Mouse (Mus musculus): ENCODE data around the gene Gm9821. TPM values are rescaled to one million over a fixed set of nuclear protein-coding genes. Genes with fewer than 3 reads are reported as not detected.

Gm9821 gene
- polyA plus RNA-seq, 1 experiment from 2014 or later = 0.37 TPM

DNA sequence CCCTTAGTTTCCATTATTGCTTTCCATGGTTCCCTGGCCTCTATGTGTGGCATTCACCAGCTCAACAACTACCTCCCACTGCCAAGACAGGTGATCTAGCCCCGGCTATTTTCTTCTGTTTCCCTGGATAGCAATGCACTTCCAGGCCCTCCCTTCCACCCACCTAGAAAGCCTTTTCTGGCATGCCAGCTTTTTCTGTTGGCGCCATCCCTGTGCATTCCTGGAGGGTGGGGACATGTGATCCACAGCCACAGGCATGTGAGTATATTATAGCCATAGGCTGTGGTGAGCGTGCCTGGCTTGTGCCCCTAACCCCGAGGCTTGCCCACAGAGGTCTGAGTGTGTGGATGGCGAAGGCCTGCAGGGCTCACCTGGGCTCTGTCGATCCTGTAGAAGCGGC lies 9.3 kb upstream of the Gm9821 start:
- no peak overlapping the region for H3K9ac ChIP-seq (replicated peaks)
- peaks cover 60% of the 10 kb centered on the region for H3K36me3 ChIP-seq
- no peaks in the 10 kb centered on the region for H3K27me3 ChIP-seq
- H3K9me3 ChIP-seq = no peaks in the 10 kb centered on the region
- no peak for ATAC-seq (ENCODE audit: low FRiP score, low read depth)
- no peak overlapping the region; the same call in 1 of the 2 replicates for H3K27ac ChIP-seq (replicated peaks)
- no peak overlapping the region for H3K4me3 ChIP-seq
- peaks cover 21% of the 10 kb centered on the region for H3K4me1 ChIP-seq
- WGBS = 90% methylated on average over 7 of the region's 7 CpGs
- no peak overlapping the region for H3K4me2 ChIP-seq (replicated peaks)

DNA sequence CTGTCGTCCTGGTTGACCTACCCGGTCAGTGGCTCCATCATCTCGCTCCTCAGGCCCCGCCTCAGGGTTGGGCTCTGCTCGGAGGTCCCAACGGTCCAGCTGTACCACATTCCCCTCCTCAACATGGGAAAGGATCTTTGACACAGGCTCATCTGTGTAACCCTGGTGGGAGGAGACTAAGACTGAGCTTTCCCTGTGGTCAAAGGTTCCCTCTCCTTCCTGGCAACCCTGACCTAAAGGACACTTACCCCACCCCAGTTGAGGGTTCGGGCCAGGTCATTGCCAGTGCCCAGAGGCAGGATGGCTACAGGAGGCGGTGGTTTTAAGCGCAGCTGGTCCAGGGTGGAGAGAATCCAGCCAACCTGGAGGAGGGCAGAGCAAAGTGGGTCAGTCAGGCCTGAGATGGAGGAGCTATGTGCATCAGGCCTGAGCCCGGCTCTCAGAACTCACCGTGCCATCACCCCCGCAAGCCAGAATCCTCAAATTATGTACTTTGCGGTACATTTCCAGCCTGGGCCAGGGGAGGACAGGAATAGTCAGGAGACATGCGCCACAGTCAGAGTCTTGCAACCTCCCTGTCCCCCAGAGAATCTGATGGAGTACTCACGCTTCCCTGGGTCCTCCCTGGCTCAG lies 6.1 kb upstream of the Gm9821 start:
- Histone ChIP-seq H3K4me3 (no peak overlapping the region), H3K9me3 (no peaks in the 10 kb centered on the region), H3K4me1 (peaks cover 5% of the 10 kb centered on the region), H3K27ac (replicated peaks) (no peak overlapping the region), H3K36me3 (peaks cover 60% of the 10 kb centered on the region), H3K9ac (replicated peaks) (no peak overlapping the region; the same call in 1 of the 2 replicates), H3K4me2 (replicated peaks) (no peak overlapping the region), H3K27me3 (no peaks in the 10 kb centered on the region)
- ATAC-seq (ENCODE audit: low FRiP score, low read depth) = no peak
- WGBS = 76% methylated on average over 15 of the region's 15 CpGs

- peaks cover 31% of the 10 kb centered on the region for H3K36me3 ChIP-seq
Observed at GRCm38 (mm10) chr2:91942356-91942755, 3.1 kb upstream of the Gm9821 start.

GRCm38 (mm10) chr2:91944170-91944950 lies 1.1 kb upstream of the Gm9821 start:
- peak; percentile 66 for ATAC-seq (ENCODE audit: low FRiP score, low read depth)
- 49% methylated on average over 13 of the region's 13 CpGs for WGBS
- peaks cover 33% of the 10 kb centered on the region for H3K4me1 ChIP-seq

More at GRCm38 (mm10) chr2:91942356-91942755, 3.1 kb upstream of the Gm9821 start:
- no peaks in the 10 kb centered on the region; the same call in 1 of the 2 replicates for H3K27me3 ChIP-seq
- H3K27ac ChIP-seq (replicated peaks) = no peak overlapping the region
- no peak for ATAC-seq (ENCODE audit: low FRiP score, low read depth)
- H3K4me3 ChIP-seq = no peak overlapping the region
- H3K4me2 ChIP-seq (replicated peaks) = no peak overlapping the region
- H3K4me1 ChIP-seq = peaks cover 15% of the 10 kb centered on the region
- H3K9ac ChIP-seq (replicated peaks) = no peak overlapping the region
- 81% methylated on average over 6 of the region's 6 CpGs for WGBS
- no peaks in the 10 kb centered on the region for H3K9me3 ChIP-seq

DNA sequence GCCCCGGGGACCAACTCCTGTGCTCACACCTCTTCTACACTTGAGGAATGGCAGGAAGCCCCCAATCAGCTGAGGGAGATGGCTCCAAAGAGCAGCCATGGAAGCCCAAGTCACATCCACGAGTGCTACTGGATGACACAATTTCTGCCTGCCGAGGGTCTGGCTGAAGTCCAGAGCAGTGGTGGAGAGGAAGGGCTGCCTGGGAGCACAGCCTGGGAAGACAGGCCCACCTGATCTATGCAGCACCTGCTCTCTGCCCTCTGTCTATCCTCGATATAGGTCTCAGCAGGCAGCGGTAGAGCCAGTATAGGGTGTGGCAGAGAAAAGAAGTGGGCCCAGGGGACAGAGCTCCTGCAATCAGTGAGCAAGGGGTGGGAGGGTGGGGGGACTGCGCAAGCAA lies 1.3 kb downstream of the Gm9821 start:
- Histone ChIP-seq H3K9me3 (no peaks in the 10 kb centered on the region), H3K4me1 (peaks cover 47% of the 10 kb centered on the region), H3K27me3 (no peaks in the 10 kb centered on the region; the same call in 1 of the 2 replicates), H3K4me2 (replicated peaks) (no peak overlapping the region), H3K36me3 (no peaks in the 10 kb centered on the region), H3K27ac (replicated peaks) (no peak overlapping the region), H3K9ac (replicated peaks) (no peak overlapping the region), H3K4me3 (no peak overlapping the region)
- no peak for ATAC-seq (ENCODE audit: low FRiP score, low read depth)
- 79% methylated on average over 6 of the region's 6 CpGs for WGBS

More at GRCm38 (mm10) chr2:91944170-91944950, 1.1 kb upstream of the Gm9821 start:
- Histone ChIP-seq H3K36me3 (peaks cover 11% of the 10 kb centered on the region; the same call in 1 of the 2 replicates), H3K9ac (replicated peaks) (no peak overlapping the region), H3K4me3 (no peak overlapping the region), H3K27ac (replicated peaks) (no peak overlapping the region), H3K9me3 (no peaks in the 10 kb centered on the region), H3K4me2 (replicated peaks) (no peak overlapping the region), H3K27me3 (no peaks in the 10 kb centered on the region; the same call in 1 of the 2 replicates)

DNA sequence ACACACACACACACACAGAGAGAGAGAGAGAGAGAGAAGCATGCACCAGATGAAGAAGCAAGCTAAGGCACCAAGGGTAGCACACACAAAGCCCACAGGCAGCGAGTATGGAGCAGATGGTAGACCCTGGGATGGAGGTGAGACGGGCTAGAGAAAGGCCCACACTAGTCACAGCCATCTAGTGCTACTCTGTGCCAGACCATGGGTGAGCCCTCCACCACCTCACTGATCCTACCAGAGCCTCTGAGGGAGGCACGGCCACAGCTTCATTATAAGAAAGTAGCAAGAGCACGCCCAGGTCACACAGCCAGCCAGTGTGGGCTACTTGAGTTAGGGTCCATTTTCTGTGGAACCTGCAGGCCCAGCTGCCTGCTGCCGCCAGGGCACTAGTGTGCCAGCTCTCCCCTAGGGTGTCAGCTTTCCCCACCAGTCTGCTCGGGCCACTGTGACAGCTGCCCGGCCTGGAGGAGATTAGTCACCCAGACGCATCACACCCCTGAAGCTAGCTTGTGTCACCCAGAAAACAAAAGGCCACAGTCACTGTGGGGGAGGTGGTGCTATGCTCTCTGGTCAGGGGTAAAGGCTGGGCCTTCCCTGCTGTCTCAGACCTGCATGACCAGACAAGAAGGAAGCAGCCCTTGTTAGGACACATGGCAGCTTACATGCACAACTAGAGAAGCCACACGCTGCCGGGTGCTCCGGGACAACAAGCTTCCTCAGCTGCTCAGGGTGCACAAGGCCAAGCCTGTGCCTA lies 2.1 kb downstream of the Gm9821 start:
- Histone ChIP-seq H3K36me3 (no peaks in the 10 kb centered on the region), H3K27me3 (no peaks in the 10 kb centered on the region; the same call in 1 of the 2 replicates), H3K27ac (replicated peaks) (peak overlapping the region; percentile 27), H3K4me1 (peaks cover 47% of the 10 kb centered on the region), H3K4me3 (no peak overlapping the region), H3K9me3 (no peaks in the 10 kb centered on the region), H3K4me2 (replicated peaks) (no peak overlapping the region), H3K9ac (replicated peaks) (no peak overlapping the region)
- no peak for ATAC-seq (ENCODE audit: low FRiP score, low read depth)
- 51% methylated on average over 11 of the region's 11 CpGs for WGBS

DNA sequence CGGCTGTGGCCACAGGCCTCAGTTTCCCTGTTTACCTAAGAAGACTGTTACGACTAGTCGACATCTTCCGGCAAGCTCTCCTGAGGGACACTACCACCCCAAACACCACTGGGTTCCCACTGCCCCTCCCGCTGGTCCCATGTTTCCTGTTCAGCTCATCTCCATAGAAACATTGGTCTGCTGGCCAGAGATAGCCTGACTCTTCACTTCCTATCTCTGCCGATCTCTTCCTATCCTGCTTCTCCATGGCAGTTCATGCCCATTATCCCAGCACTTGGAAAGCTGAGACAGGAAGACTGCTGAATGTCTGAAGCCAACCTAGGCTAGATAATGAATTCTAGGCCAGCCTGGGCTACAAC lies 2.6 kb downstream of the Gm9821 start:
- Histone ChIP-seq H3K27ac (replicated peaks) (peak overlapping the region; percentile 27), H3K27me3 (no peaks in the 10 kb centered on the region; the same call in 1 of the 2 replicates), H3K36me3 (no peaks in the 10 kb centered on the region), H3K9me3 (no peaks in the 10 kb centered on the region), H3K9ac (replicated peaks) (no peak overlapping the region), H3K4me2 (replicated peaks) (no peak overlapping the region), H3K4me3 (no peak overlapping the region), H3K4me1 (peaks cover 47% of the 10 kb centered on the region)
- no peak for ATAC-seq (ENCODE audit: low FRiP score, low read depth)
- WGBS = 73% methylated on average over 6 of the region's 6 CpGs

- Histone ChIP-seq H3K4me1 (peaks cover 47% of the 10 kb centered on the region), H3K27ac (replicated peaks) (0 out of 2 replicates have a peak overlapping the region, but pooled peaks have one; percentile 10), H3K36me3 (no peaks in the 10 kb centered on the region), H3K4me3 (no peak overlapping the region), H3K27me3 (no peaks in the 10 kb centered on the region; the same call in 1 of the 2 replicates), H3K9me3 (no peaks in the 10 kb centered on the region), H3K4me2 (replicated peaks) (no peak overlapping the region), H3K9ac (replicated peaks) (no peak overlapping the region)
- ATAC-seq (ENCODE audit: low FRiP score, low read depth) = no peak
- WGBS = 81% methylated on average over 3 of the region's 3 CpGs
Observed at GRCm38 (mm10) chr2:91948792-91949241, 3.3 kb downstream of the Gm9821 start.

- ATAC-seq (ENCODE audit: low FRiP score, low read depth) = peak; percentile 45
- Histone ChIP-seq H3K27me3 (no peaks in the 10 kb centered on the region; the same call in 1 of the 2 replicates), H3K9me3 (no peaks in the 10 kb centered on the region), H3K4me1 (peaks cover 40% of the 10 kb centered on the region), H3K36me3 (no peaks in the 10 kb centered on the region), H3K27ac (replicated peaks) (0 out of 2 replicates have a peak overlapping the region, but pooled peaks have one; percentile 10), H3K9ac (replicated peaks) (peak overlapping the region; percentile 26; the same call in 1 of the 2 replicates), H3K4me2 (replicated peaks) (peak overlapping the region; percentile 28), H3K4me3 (no peak overlapping the region)
- WGBS = 72% methylated on average over 17 of the region's 17 CpGs
Observed at GRCm38 (mm10) chr2:91949411-91950274, 4.1 kb downstream of the Gm9821 start.

DNA sequence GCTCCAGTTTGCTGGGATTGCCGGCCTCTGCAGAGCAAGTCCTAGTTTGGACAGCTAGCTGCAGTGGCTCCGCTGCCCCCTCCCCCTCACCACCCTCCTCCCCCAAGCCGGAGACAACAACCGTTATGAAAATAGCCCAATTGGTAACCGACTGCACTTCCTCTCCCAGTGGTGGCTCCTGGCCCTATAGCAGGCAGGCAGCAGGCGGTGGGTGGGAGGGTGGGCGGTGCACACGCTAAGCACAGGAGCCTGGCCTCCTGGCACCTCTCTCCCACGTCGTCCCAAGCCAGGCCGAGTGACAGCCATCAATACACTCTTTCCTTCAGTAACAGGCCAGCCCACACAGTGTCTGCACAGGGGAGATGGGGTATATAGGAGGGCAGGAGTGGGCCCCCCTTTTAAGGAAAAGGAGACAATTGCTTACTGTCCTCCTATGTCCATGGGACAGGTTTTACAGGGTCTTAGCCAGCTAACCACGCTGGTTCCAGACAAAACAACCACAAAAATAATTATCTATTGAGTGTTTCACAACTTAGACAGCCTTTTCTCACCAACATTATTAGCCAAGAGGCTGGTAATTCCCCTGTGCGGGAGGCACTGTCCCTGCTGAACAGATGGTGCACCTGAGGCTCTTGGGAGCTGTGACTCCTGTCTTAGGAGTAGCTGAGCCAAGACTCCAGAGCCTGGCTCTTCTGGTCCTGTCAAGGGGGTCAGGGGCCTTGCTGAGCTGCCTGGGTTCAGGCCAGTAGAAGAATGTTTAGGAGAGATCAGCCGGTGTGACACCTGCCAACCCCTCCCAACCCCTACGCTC lies 5.0 kb downstream of the Gm9821 start:
- Histone ChIP-seq H3K27ac (replicated peaks) (peak overlapping the region; percentile 10), H3K4me3 (no peak overlapping the region), H3K9ac (replicated peaks) (peak overlapping the region; percentile 26; the same call in 1 of the 2 replicates), H3K36me3 (no peaks in the 10 kb centered on the region), H3K9me3 (no peaks in the 10 kb centered on the region), H3K4me2 (replicated peaks) (peak overlapping the region; percentile 28), H3K4me1 (peaks cover 39% of the 10 kb centered on the region), H3K27me3 (no peaks in the 10 kb centered on the region; the same call in 1 of the 2 replicates)
- 19% methylated on average over 15 of the region's 15 CpGs for whole genome bisulfite sequencing
- ATAC-seq (ENCODE audit: low FRiP score, low read depth) = peak; percentile 52; the same call in 1 of the 2 replicates

Measured in midbrain, embryonic 12.5 days (tissue).